Mouse (Mus musculus) erythroblast, embryonic 14.5 days (primary cell): Measurements from ENCODE around the gene Rab40b.

Experiments
- GATA1 ChIP-seq: IDR thresholded peaks from 2 replicates; pipeline ENCODE4 v1.6.1; 2012; ENCODE audit warnings: low read length, inconsistent platforms, mixed read lengths
- TAL1 ChIP-seq: IDR thresholded peaks from 3 replicates; pipeline ENCODE4 v1.6.1; 2012; ENCODE audit warnings: low read length, inconsistent platforms, mixed read lengths

DNA sequence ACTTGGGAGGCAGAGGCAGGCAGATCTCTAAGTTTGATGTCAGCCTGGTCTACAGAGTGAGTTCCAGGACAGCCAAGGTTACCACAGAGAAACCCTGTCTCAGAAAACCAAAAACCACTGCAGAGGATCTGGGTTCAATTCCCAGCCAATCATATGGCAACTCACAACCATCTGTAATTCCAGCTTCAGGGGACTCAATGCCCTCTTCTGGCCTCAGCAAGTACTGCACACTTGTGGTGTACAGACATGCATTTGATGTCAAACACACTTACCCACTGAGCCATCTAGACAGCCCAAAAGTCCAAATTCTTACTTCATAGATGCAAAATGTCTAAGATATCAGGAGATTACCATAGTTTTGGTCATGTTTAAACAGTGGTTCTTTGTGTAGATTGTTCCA, 9.4 kb downstream of the Rab40b start:
- TF ChIP-seq GATA1: no peak
- no peak for TF ChIP-seq TAL1
